8 mouse cellular contexts compared by ENCODE assay signal in the genomic region with DNA sequence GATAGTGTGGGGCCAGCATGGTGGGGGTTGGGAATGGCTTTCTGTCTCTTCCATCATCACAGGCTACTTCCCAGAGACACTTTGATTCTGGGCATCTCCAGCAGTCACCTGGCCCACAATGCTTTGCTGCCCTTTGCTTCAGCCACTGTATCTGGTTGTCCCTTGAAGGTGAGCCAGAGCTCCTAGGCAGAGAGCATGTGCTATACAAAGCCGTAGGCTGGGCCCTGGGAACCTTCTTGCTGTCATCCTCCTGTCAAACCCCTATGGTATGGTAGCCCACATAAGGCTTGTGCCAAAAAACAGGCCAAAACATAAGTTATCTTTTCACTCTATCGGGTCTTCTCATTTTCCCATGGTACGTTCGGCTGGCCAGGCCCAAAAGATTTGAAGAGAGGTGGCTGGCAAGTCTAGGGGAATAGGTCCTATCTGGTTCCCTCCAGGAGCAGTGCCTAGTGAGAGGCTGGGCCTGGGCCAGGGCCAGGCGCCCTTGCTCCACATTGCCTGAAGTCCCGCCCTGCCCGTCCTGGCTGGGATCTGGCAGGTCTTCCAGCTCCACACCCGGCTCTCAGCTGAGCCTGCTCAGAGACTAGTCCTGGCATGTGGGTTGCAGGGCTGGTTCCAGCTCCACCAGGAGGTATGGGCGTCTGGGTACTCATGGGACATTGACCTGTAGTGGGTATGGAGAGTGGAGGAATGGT. TPM values are rescaled to one million over a fixed set of nuclear protein-coding genes. Genes with fewer than 3 reads are reported as not detected.
DNase-seq lines count a peak whose midpoint lies in the region; ATAC-seq lines count a peak whose summit lies in the region.

No protein-coding gene starts in this region.

- no peak overlapping the region for H3K4me3 ChIP-seq in heart, embryonic 13.5 days

- H3K27ac ChIP-seq in heart, embryonic 13.5 days (replicated peaks), result peak overlapping the region; percentile 25; the same call in 1 of the 2 replicates

- no peaks in the 10 kb centered on the region for H3K27me3 ChIP-seq in heart, embryonic 13.5 days (replicated peaks)

- peaks cover 44% of the 10 kb centered on the region for H3K4me1 ChIP-seq in heart, embryonic 13.5 days

- H3K36me3 ChIP-seq in heart, embryonic 13.5 days, result no peaks in the 10 kb centered on the region

- WGBS in heart, embryonic 13.5 days, result 58% methylated on average over 9 of the region's 9 CpGs

- H3K9ac ChIP-seq in heart, embryonic 13.5 days, result no peak overlapping the region

- no peak overlapping the region for H3K4me2 ChIP-seq in heart, embryonic 13.5 days

- DNase-seq in ZHBTc4 (ENCODE audit: low read depth, low spot score), result peak; percentile 42
- DNase-seq in brain, adult 2 months (ENCODE audit: low read depth, low spot score), result peak; percentile 73
- peak; percentile 68 for DNase-seq in lung, postnatal 10 days
- no peak for DNase-seq in right cerebral cortex, adult 18-20 months
- DNase-seq in retina, embryonic 14.5 days (ENCODE audit: low spot score), result no peak
- no peak for DNase-seq in embryo, embryonic 10 days (ENCODE audit: low spot score)

- no peak for ATAC-seq in heart, embryonic 13.5 days (ENCODE audit: extremely low read depth, insufficient number of reproducible peaks, low FRiP score, low TSS enrichment)
- ATAC-seq in granulocyte monocyte progenitor cell, adult 5-6 weeks (replicated peaks; ENCODE audit: poor library complexity, severe bottlenecking), result no peak

- no peaks in the 10 kb centered on the region for H3K9me3 ChIP-seq in heart, embryonic 13.5 days

RNA-seq across cellular contexts. Expression of a gene that starts 10.7 kb away (rescaled TPM):
- 39.5 and 41.3 TPM in 2 replicates for polyA plus RNA-seq in heart, embryonic 13.5 days (2015; fragmentation: Nextera tagmentation; extraction: Ambion mirVana)
- 0.36 and 0.45 TPM in 2 replicates for total RNA-seq in granulocyte monocyte progenitor cell, adult 5-6 weeks (2014; fragmentation: Nextera tagmentation)
- total RNA-seq in granulocyte monocyte progenitor cell, adult 5-6 weeks (2017), result 0.69 and 1.2 TPM in 2 replicates

Comparison
In these comparisons a context has a peak if more than half of its experiments do, and no peak if none do; other contexts are left out.
1. DNase-seq: peak in ZHBTc4 (single experiment), brain, adult 2 months (single experiment) and lung, postnatal 10 days (single experiment); none in right cerebral cortex, adult 18-20 months (single experiment), retina, embryonic 14.5 days (single experiment) and embryo, embryonic 10 days (single experiment).